Mouse (Mus musculus): ENCODE measurements around the gene Atxn1.

Gene Atxn1

GRCm38 (mm10) chr13:45861885-45862605, 102.8 kb downstream of the Atxn1 start:
- DNase-seq (ENCODE audit: low spot score): no peak

- DNase-seq (ENCODE audit: low spot score): no peak
Observed at GRCm38 (mm10) chr13:45861098-45861580, 103.7 kb downstream of the Atxn1 start.

GRCm38 (mm10) chr13:45859081-45859709, 105.6 kb downstream of the Atxn1 start:
- no peak for DNase-seq (ENCODE audit: low spot score)

- no peak for DNase-seq (ENCODE audit: low spot score)
Observed at GRCm38 (mm10) chr13:45857416-45857815, 107.4 kb downstream of the Atxn1 start.

- no peak for DNase-seq (ENCODE audit: low spot score)
Observed at GRCm38 (mm10) chr13:45854531-45854930, 110.3 kb downstream of the Atxn1 start.

- DNase-seq (ENCODE audit: low spot score): no peak
Observed at GRCm38 (mm10) chr13:45853691-45854090, 111.1 kb downstream of the Atxn1 start.

GRCm38 (mm10) chr13:45852288-45852687, 112.5 kb downstream of the Atxn1 start:
- DNase-seq (ENCODE audit: low spot score): no peak

GRCm38 (mm10) chr13:45851746-45852145, 113.1 kb downstream of the Atxn1 start:
- no peak for DNase-seq (ENCODE audit: low spot score)

GRCm38 (mm10) chr13:45851156-45851555, 113.7 kb downstream of the Atxn1 start:
- DNase-seq (ENCODE audit: low spot score): no peak

- DNase-seq (ENCODE audit: low spot score): no peak
Observed at GRCm38 (mm10) chr13:45850181-45850974, 114.4 kb downstream of the Atxn1 start.

- no peak for DNase-seq (ENCODE audit: low spot score)
Observed at GRCm38 (mm10) chr13:45849145-45850023, 115.4 kb downstream of the Atxn1 start.

GRCm38 (mm10) chr13:45842511-45843055, 122.2 kb downstream of the Atxn1 start:
- DNase-seq (ENCODE audit: low spot score): no peak

GRCm38 (mm10) chr13:45839901-45840300, 124.9 kb downstream of the Atxn1 start:
- DNase-seq (ENCODE audit: low spot score): no peak

GRCm38 (mm10) chr13:45837609-45838220, 127.1 kb downstream of the Atxn1 start:
- DNase-seq (ENCODE audit: low spot score): no peak

- no peak for DNase-seq (ENCODE audit: low spot score)
Observed at GRCm38 (mm10) chr13:45836377-45837054, 128.3 kb downstream of the Atxn1 start.

- no peak for DNase-seq (ENCODE audit: low spot score)
Observed at GRCm38 (mm10) chr13:45834300-45834699, 130.5 kb downstream of the Atxn1 start.

GRCm38 (mm10) chr13:45832695-45833350, 132.0 kb downstream of the Atxn1 start:
- no peak for DNase-seq (ENCODE audit: low spot score)

GRCm38 (mm10) chr13:45829341-45829936, 135.4 kb downstream of the Atxn1 start:
- no peak for DNase-seq (ENCODE audit: low spot score)

GRCm38 (mm10) chr13:45828035-45828434, 136.8 kb downstream of the Atxn1 start:
- DNase-seq (ENCODE audit: low spot score): no peak
